Mouse (Mus musculus) hindbrain, embryonic 12.5 days (tissue): ENCODE results near the gene Tpi1. TPM values are rescaled to one million over a fixed set of nuclear protein-coding genes. Genes with fewer than 3 reads are reported as not detected.
"Not testable (repeated sequence)": the region's sequence is repeated elsewhere in the genome, so short reads cannot be mapped to it uniquely, and the experiment has no call there.

Source experiments
- ATAC-seq: fragments of 200-750 bp; cut with Nextera tagmentation; 2 replicates; pipeline ENCODE4 v1.8.0; 2017; ENCODE audit warnings: moderate TSS enrichment; ENCODE audit not compliant: low FRiP score
- H3K27ac ChIP-seq: fragments of 300-500 bp; sonication (generic); 2 replicates; pipeline ENCODE4 v1.5.1; 2016; ENCODE audit warnings: mild to moderate bottlenecking
- H3K27me3 ChIP-seq: fragments of 300-500 bp; sonication (generic); 2 replicates; pipeline ENCODE4 v1.6.1; 2016; ENCODE audit warnings: mild to moderate bottlenecking
- H3K36me3 ChIP-seq: fragments of 300-500 bp; sonication (generic); 2 replicates; pipeline ENCODE4 v1.6.1; 2016; ENCODE audit warnings: mild to moderate bottlenecking
- H3K4me1 ChIP-seq: fragments of 300-500 bp; sonication (generic); 2 replicates; pipeline ENCODE4 v1.6.1; 2016
- H3K4me2 ChIP-seq: fragments of 300-500 bp; sonication (generic); replicated peaks from 2 replicates; pipeline ENCODE4 v1.6.1; 2016; ENCODE audit warnings: mild to moderate bottlenecking
- H3K4me3 ChIP-seq: fragments of 300-500 bp; sonication (generic); 2 replicates; pipeline ENCODE4 v1.5.1; 2016; ENCODE audit warnings: mild to moderate bottlenecking
- H3K9ac ChIP-seq: fragments of 300-500 bp; sonication (generic); 2 replicates; pipeline ENCODE4 v1.6.1; 2016; ENCODE audit warnings: mild to moderate bottlenecking, moderate library complexity
- H3K9me3 ChIP-seq: fragments of 300-500 bp; sonication (generic); replicated peaks from 2 replicates; pipeline ENCODE4 v1.6.1; 2016; ENCODE audit warnings: mild to moderate bottlenecking
- WGBS: fragments of 180-500 bp; shearing (Covaris S2); methylation state at CpG from one replicate; pipeline ENCODE4 v1.1.7; 2016; 5-methylcytosine and 5-hydroxymethylcytosine counted together
- polyA plus RNA-seq: library from polyadenylated mRNA; unstranded; fragments of >200 nt; fragmentation: Nextera tagmentation; extraction: Ambion mirVana; gene quantifications from 2 replicates; pipeline ENCODE4 v1.2.1, GENCODE M21; 2016

Tpi1 gene
- polyA plus RNA-seq, 1 experiment from 2014 or later: 483 TPM

DNA sequence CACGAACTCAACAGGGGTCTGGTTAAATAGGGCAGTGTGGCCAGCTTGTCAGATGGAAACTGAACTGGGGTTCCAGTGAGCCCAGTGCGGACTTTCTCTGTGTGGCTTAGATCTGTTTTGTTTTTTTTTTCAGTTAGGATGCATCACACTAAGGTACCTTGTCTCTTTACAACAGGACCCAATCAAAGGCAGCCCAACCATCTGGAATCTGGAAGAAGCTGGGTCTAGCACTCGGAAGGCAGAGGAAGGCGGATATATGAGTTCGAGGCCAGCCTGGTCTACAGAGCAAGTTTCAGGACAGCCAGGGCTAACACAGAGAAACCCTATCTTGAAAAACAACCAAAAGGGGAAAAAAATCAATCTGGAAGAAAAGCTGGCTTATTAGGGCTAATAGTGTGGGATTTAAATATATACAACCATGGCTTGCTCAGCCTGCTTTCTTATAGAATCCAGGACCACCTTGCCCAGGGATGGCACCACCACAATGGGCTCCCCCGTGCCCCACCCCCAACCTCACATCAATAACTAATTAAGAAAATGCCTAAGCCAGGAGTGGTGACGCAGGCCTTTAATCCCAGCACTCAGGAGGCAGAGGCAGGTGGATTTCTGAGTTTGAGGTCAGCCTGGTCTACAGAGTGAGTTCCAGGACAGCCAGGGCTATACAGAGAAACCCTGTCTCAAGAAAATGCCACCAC, 7.5 kb downstream of the Tpi1 start:
- H3K4me2 ChIP-seq: peak overlapping the region; percentile 73
- peaks cover 35% of the 10 kb centered on the region for H3K4me1 ChIP-seq
- peaks cover 8% of the 10 kb centered on the region for H3K36me3 ChIP-seq
- no peak for ATAC-seq
- 0 out of 2 replicates have a peak overlapping the region, but pooled peaks have one; percentile 37 for H3K4me3 ChIP-seq
- 78% methylated on average over 7 of the region's 7 CpGs for WGBS
- H3K9me3 ChIP-seq: no peaks in the 10 kb centered on the region
- H3K27me3 ChIP-seq: no peaks in the 10 kb centered on the region
- peak overlapping the region; percentile 79 for H3K27ac ChIP-seq
- H3K9ac ChIP-seq: no peak overlapping the region

- peak; percentile 74 for ATAC-seq
- 1% methylated on average over 34 of the region's 34 CpGs for WGBS
- Histone ChIP-seq H3K27me3 (no peaks in the 10 kb centered on the region), H3K4me2 (peak overlapping the region; percentile 73), H3K36me3 (no peaks in the 10 kb centered on the region), H3K9me3 (no peaks in the 10 kb centered on the region), H3K27ac (peak overlapping the region; percentile 79), H3K9ac (peak overlapping the region; percentile 54), H3K4me1 (peaks cover 35% of the 10 kb centered on the region), H3K4me3 (peak overlapping the region; percentile 37)
Measured at GRCm38 (mm10) chr6:124805341-124806321, 8.5 kb downstream of the Tpi1 start.

DNA sequence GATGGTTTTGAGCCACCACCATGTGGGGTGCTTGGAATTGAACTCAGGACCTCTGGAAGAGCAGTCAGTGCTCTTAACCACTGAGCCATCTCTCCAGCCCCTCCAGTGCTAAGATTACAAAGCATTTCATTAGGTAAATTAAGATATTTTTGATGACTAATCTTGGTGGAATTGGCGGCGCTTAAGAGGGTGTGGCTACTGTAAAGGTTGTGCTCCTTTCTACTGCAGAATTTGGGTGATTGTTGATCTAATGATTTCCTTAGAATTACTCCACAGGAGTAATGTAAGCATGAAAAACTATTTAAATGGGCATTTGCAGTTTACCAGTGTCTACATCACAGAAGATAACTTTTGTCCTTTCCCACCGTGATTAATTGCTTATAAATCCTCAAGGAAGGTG, 9.8 kb downstream of the Tpi1 start:
- H3K27me3 ChIP-seq: no peaks in the 10 kb centered on the region
- no peak overlapping the region for H3K27ac ChIP-seq
- H3K4me2 ChIP-seq: no peak overlapping the region
- H3K9ac ChIP-seq: no peak overlapping the region
- no peaks in the 10 kb centered on the region for H3K36me3 ChIP-seq
- no peaks in the 10 kb centered on the region for H3K9me3 ChIP-seq
- ATAC-seq: no peak
- H3K4me1 ChIP-seq: peaks cover 25% of the 10 kb centered on the region
- 91% methylated on average over 3 of the region's 3 CpGs for WGBS
- no peak overlapping the region for H3K4me3 ChIP-seq

DNA sequence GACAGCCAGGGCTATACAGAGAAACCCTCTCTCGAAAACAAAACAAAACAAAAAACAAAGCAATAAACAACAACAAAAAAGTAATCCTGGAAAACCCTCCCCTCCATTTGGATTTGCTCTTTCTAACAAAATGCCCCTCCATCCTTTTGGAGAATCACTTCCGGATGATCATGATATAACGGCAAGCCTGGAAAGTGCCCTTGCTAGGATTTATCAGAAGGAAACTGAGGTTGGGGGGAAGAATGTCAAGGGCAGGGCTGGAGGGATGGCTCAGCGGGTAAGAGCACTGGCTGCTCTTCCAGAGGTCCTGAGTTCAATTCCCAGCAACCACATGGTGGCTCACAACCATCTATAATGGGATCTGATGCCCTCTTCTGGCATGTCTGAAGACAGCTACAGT, 10.4 kb downstream of the Tpi1 start:
- not testable (repeated sequence) for H3K27me3 ChIP-seq, H3K27ac ChIP-seq, H3K9ac ChIP-seq, H3K9me3 ChIP-seq, H3K4me2 ChIP-seq, ATAC-seq, H3K36me3 ChIP-seq, H3K4me3 ChIP-seq
- WGBS: 94% methylated on average over 4 of the region's 4 CpGs
- H3K4me1 ChIP-seq: peaks cover 19% of the 10 kb centered on the region

GRCm38 (mm10) chr6:124803061-124803460, 11.0 kb downstream of the Tpi1 start:
- ATAC-seq: no peak
- H3K27ac ChIP-seq: no peak overlapping the region
- H3K36me3 ChIP-seq: no peaks in the 10 kb centered on the region
- no peaks in the 10 kb centered on the region for H3K27me3 ChIP-seq
- H3K9ac ChIP-seq: no peak overlapping the region
- H3K4me3 ChIP-seq: no peak overlapping the region
- H3K4me2 ChIP-seq: no peak overlapping the region
- H3K4me1 ChIP-seq: peaks cover 14% of the 10 kb centered on the region
- H3K9me3 ChIP-seq: no peaks in the 10 kb centered on the region
- WGBS: 82% methylated on average over 3 of the region's 3 CpGs

GRCm38 (mm10) chr6:124802400-124802799, 11.7 kb downstream of the Tpi1 start:
- not testable (repeated sequence) for H3K27me3 ChIP-seq, H3K4me3 ChIP-seq, ATAC-seq, H3K27ac ChIP-seq, H3K4me2 ChIP-seq, H3K36me3 ChIP-seq, H3K9me3 ChIP-seq, H3K9ac ChIP-seq
- H3K4me1 ChIP-seq: peaks cover 13% of the 10 kb centered on the region
- 20% methylated on average over 6 of the region's 9 CpGs for WGBS

GRCm38 (mm10) chr6:124796200-124796599, 17.9 kb downstream of the Tpi1 start:
- Histone ChIP-seq H3K4me2 (no peak overlapping the region), H3K27ac (no peak overlapping the region), H3K27me3 (no peaks in the 10 kb centered on the region), H3K9me3 (no peaks in the 10 kb centered on the region), H3K4me1 (no peaks in the 10 kb centered on the region), H3K4me3 (no peak overlapping the region), H3K9ac (no peak overlapping the region), H3K36me3 (no peaks in the 10 kb centered on the region)
- ATAC-seq: no peak
- 89% methylated on average over 2 of the region's 2 CpGs for WGBS

DNA sequence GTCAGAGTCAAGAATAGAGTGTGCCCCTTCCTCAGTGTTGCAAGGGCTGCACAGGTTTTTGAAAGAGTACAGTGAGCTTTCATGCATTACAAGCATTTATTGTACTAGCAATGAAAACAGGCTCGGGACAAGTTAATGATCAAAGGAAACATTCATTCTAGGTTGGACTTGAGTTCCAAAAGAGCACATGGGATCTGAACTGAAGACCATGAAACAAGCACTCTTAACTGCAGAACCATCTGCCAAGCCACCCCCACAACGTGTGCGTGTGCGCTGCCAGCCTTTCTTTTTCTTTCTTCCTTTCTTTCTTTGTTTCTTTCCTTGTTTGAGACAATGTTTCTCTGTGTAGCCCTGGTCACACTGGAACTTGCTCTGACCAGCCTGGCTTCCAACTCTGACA, 18.3 kb downstream of the Tpi1 start:
- Histone ChIP-seq H3K36me3 (no peaks in the 10 kb centered on the region), H3K9ac (no peak overlapping the region), H3K4me2 (no peak overlapping the region), H3K27ac (no peak overlapping the region), H3K9me3 (no peaks in the 10 kb centered on the region), H3K27me3 (no peaks in the 10 kb centered on the region), H3K4me1 (no peaks in the 10 kb centered on the region), H3K4me3 (no peak overlapping the region)
- WGBS: 69% methylated on average over 4 of the region's 4 CpGs
- ATAC-seq: no peak

GRCm38 (mm10) chr6:124791911-124792310, 22.2 kb downstream of the Tpi1 start:
- 86% methylated on average over 3 of the region's 3 CpGs for WGBS
- H3K27me3 ChIP-seq: no peaks in the 10 kb centered on the region
- H3K4me2 ChIP-seq: no peak overlapping the region
- H3K36me3 ChIP-seq: no peaks in the 10 kb centered on the region
- H3K4me1 ChIP-seq: no peaks in the 10 kb centered on the region
- no peak overlapping the region for H3K4me3 ChIP-seq
- H3K9ac ChIP-seq: no peak overlapping the region
- no peak overlapping the region for H3K27ac ChIP-seq
- ATAC-seq: no peak
- H3K9me3 ChIP-seq: no peaks in the 10 kb centered on the region

GRCm38 (mm10) chr6:124790121-124790520, 24.0 kb downstream of the Tpi1 start:
- Histone ChIP-seq H3K36me3 (no peaks in the 10 kb centered on the region), H3K27ac (no peak overlapping the region), H3K9ac (no peak overlapping the region), H3K27me3 (no peaks in the 10 kb centered on the region), H3K4me1 (no peaks in the 10 kb centered on the region), H3K4me3 (no peak overlapping the region), H3K4me2 (no peak overlapping the region), H3K9me3 (no peaks in the 10 kb centered on the region)
- ATAC-seq: no peak
- WGBS: 68% methylated on average over 4 of the region's 4 CpGs

DNA sequence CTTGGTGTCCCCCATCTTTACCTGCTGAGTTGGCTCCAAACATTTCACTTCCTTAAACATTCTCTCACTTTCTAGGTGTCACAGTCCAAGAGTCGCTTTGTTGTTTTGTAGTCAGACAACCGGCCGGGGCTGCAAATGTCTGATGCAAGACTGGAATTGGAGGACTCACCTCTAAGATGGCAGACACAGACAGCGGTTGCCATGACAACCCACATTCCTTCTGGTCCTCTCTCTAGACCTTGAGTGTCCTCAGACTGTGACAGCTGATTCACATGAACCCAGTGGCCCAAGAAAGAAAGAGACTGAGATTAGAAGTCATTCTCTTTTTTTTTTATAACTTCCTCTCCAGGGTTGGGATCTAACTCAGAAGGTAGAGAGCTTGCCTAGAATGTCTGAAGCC, 24.6 kb downstream of the Tpi1 start:
- Histone ChIP-seq H3K4me2 (no peak overlapping the region), H3K27me3 (no peaks in the 10 kb centered on the region), H3K27ac (no peak overlapping the region), H3K9ac (no peak overlapping the region), H3K4me1 (no peaks in the 10 kb centered on the region), H3K4me3 (no peak overlapping the region), H3K9me3 (no peaks in the 10 kb centered on the region), H3K36me3 (no peaks in the 10 kb centered on the region)
- 85% methylated on average over 4 of the region's 4 CpGs for WGBS
- no peak for ATAC-seq

GRCm38 (mm10) chr6:124787722-124788121, 26.4 kb downstream of the Tpi1 start:
- no peak for ATAC-seq
- no peaks in the 10 kb centered on the region for H3K36me3 ChIP-seq

More at GRCm38 (mm10) chr6:124787722-124788121, 26.4 kb downstream of the Tpi1 start:
- Histone ChIP-seq H3K4me3 (no peak overlapping the region), H3K27me3 (no peaks in the 10 kb centered on the region), H3K4me1 (peaks cover under 1% of the 10 kb centered on the region; the same call in 1 of the 2 replicates), H3K9ac (no peak overlapping the region), H3K4me2 (no peak overlapping the region), H3K9me3 (no peaks in the 10 kb centered on the region), H3K27ac (no peak overlapping the region)
- 78% methylated on average over 10 of the region's 10 CpGs for WGBS
